Mouse (Mus musculus) neutrophil, adult 5-6 weeks (primary cell): ENCODE data around the gene H2afb2. TPM values are rescaled to one million over a fixed set of nuclear protein-coding genes. Genes with fewer than 3 reads are reported as not detected.

Source experiments
- ATAC-seq: fragments of 151-379, 151-347 bp; 2 replicates; pipeline ENCODE4 v1.8.0; 2017; ENCODE audit warnings: mild to moderate bottlenecking, moderate TSS enrichment; ENCODE audit not compliant: insufficient number of reproducible peaks, poor library complexity, low FRiP score, severe bottlenecking; ENCODE audit errors: extremely low read depth
- total RNA-seq: library from RNA; stranded (forward); fragments of 200-1000 nt; gene quantifications from 2 replicates; pipeline ENCODE4 v1.2.3, GENCODE M21; 2017

Gene H2afb2
- not detected in 2 replicates for total RNA-seq

- ATAC-seq, result no peak
These were observed at the start of gene H2afb2 for GRCm38 (mm10) chrX:116680878-116681277. Gene H2afb2 (plus strand): TSS chrX:116681178.

Other genes with a start within 250 kb of the H2afb2 start
- gene Cpxcr1, start 232.2 kb upstream of the H2afb2 start, total RNA-seq, result not detected in 2 replicates